Mouse (Mus musculus): ENCODE data around the gene Sparcl1. TPM values are rescaled to one million over a fixed set of nuclear protein-coding genes. Genes with fewer than 3 reads are reported as not detected.

Gene Sparcl1
- polyA plus RNA-seq, 1 experiment: not detected

DNA sequence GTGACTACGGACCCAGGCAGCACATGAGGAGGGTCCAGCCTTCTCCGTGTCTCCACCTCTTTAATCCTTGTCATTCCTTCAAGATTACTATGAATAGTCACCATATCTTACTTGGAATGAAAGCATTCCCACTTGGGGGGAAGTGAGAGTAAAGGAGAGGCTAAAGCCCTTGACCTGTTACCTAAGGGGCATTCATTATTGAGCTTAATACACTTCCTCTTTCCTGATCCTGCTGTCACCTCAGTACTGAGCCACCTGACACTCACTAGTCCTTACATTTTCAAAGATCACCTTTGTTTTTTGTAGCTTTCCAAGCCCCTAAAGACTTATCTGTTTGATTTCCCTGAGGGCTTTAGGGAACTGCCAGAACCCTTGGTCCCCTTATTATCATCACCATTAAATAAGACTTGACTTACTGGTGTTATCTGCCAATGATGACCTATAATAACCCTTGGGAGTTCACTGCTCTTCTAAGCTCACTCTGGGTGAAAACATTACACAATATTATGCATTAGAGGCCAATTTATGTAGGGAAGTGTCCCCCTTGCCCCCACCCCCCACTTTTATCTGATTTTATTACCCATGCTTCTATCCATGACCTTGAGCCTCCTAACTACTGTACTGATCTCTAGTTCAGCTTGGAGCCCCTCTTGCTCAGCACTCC is 81.0 kb downstream of the Sparcl1 start:
- no peaks in the 10 kb centered on the region for H3K79me3 ChIP-seq (ENCODE audit: low read depth)
- H3K4me3 ChIP-seq (ENCODE audit: insufficient read depth, poor library complexity, severe bottlenecking): no peak overlapping the region
- no peak for TF ChIP-seq CEBPB (IDR thresholded peaks at IDR 0.05; ENCODE audit: low read depth)
- TF ChIP-seq FOSL1 (IDR thresholded peaks at IDR 0.05; ENCODE audit: insufficient read depth, low read length, poor library complexity, severe bottlenecking): no peak
- no peak for TF ChIP-seq USF1 (IDR thresholded peaks at IDR 0.05; ENCODE audit: low read depth)
- TF ChIP-seq MAX (IDR thresholded peaks at IDR 0.05): no peak
- TF ChIP-seq MYOD1 (IDR thresholded peaks at IDR 0.05; ENCODE audit: control insufficient read depth, insufficient read length, low read depth): no peak
- no peak for TF ChIP-seq CTCF (IDR thresholded peaks at IDR 0.05; ENCODE audit: control insufficient read depth, insufficient read depth, insufficient read length)
- no peak for TF ChIP-seq MYOG (IDR thresholded peaks at IDR 0.05; ENCODE audit: control insufficient read depth, extremely low read depth, insufficient read length)
- H3K79me2 ChIP-seq (ENCODE audit: control insufficient read depth, insufficient read depth): no peaks in the 10 kb centered on the region
- no peaks in the 10 kb centered on the region for H3K27me3 ChIP-seq (ENCODE audit: control insufficient read depth, insufficient read depth, insufficient read length)
- H3K36me3 ChIP-seq (ENCODE audit: control insufficient read depth, insufficient read depth): no peaks in the 10 kb centered on the region
- no peak overlapping the region for H3ac ChIP-seq (ENCODE audit: control insufficient read depth, insufficient read length, low read depth)

Small RNA genes lying within 50 kb of the gene (microRNA-seq; reads per million reads assigned to microRNA genes)
- gene Mir5619 (ENCODE audit: borderline microRNAs expressed): 5.4 reads per million, percentile 53 among the genes with 10 or more reads in this experiment

Other genes starting within 250 kb of the Sparcl1 start
- 1.1 TPM for gene Klhl8, start 202.5 kb downstream of the Sparcl1 start, polyA plus RNA-seq (2012; fragmentation: generic; extraction: Trizol)
- not detected for gene Hsd17b13, start 136.3 kb downstream of the Sparcl1 start, polyA plus RNA-seq (2012; fragmentation: generic; extraction: Trizol)
- 7.4 TPM for gene Hsd17b11, start 91.8 kb downstream of the Sparcl1 start, polyA plus RNA-seq (2012; fragmentation: generic; extraction: Trizol)
- 58.9 TPM for gene Nudt9, start 67.4 kb downstream of the Sparcl1 start, polyA plus RNA-seq (2012; fragmentation: generic; extraction: Trizol)
- gene Gm17660, start 36.1 kb downstream of the Sparcl1 start, polyA plus RNA-seq (2012; fragmentation: generic; extraction: Trizol): not detected
- not detected for gene Dspp, start 57.0 kb upstream of the Sparcl1 start, polyA plus RNA-seq (2012; fragmentation: generic; extraction: Trizol)
- 3.4 TPM for gene Dmp1, start 88.9 kb upstream of the Sparcl1 start, polyA plus RNA-seq (2012; fragmentation: generic; extraction: Trizol)
- gene Ibsp, start 185.4 kb upstream of the Sparcl1 start, polyA plus RNA-seq (2012; fragmentation: generic; extraction: Trizol): not detected
- gene Mepe, start 211.6 kb upstream of the Sparcl1 start, polyA plus RNA-seq (2012; fragmentation: generic; extraction: Trizol): not detected

Measured in C2C12 (cell line).